Mouse (Mus musculus): ENCODE data around the gene Boc.
"Not testable (repeated sequence)": the region's sequence is repeated elsewhere in the genome, so short reads cannot be mapped to it uniquely, and the experiment has no call there.

DNA sequence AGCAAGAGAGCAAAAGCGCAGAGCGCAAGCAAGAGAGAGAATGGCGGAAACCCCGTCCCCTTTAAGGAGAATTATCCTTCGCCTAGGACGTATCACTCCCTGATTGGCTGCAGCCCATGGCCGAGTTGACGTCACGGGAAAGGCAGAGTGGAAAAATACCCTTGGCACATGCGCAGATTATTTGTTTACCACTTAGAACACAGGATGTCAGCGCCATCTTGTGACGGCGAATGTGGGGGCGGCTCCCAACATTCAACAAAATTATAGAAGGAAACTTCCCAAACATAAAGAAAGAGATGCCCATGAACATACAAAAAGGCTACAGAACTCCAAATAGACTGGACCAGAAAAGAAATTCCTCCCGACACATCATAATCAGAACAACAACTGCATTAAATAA is 116.8 kb downstream of the Boc start:
- TF ChIP-seq GATA1, TAL1 (IDR thresholded peaks at IDR 0.05; ENCODE audit: low read length): not testable (repeated sequence)
